Mouse (Mus musculus) right cerebral cortex, postnatal 10 days (tissue): ENCODE measurements around the gene Icam5.

Source experiments
- DNase-seq, 2 experiments: peaks; one replicate each; pipeline ENCODE4 v3.0.0; 2021; ENCODE audit warnings: low spot score in 2 of 2

The Icam5 gene

DNA sequence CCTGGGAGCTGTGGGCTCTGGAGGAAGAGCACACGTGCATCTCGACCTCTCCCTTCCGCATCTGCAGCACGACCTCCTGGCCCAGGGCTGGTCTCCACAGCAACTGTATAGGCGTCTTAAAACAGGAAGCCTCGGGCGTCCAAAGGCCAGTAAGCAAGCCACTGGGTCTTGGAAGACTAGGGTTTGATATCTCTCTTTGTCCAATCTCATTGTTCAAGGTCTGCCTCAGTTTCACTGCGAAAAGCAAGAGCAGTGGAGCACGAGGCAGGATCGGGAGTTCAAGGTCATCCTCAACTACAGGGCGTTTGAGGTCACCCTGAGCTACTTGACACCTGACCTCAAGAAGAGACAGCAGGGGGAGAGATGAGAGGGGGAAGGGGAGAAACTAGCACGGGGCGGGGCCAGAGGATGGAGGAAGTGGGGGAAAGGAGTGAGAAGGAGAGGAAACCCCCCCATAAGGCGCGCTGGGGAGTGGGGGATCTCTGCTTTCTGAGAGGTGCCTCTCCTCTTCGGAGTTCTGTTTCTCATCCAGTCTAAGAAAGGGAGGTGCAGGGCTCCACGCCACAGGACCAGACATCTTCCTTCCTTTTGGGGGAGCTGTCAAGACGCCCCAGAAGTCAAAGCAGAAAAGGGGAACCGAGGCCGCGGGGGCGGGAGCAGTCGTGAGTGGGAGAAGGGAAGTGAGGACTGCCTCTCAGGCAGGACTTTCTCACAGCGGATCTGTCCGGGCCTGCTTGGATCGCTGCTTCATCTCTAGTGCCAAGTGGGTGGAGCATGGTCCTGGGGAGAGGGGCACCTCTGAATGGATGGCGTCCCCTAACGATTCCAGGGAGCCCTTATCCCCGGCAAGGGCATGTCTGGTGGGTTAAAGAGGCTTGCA, 16.9 kb upstream of the Icam5 start:
- DNase-seq, result peak; percentile 75 to 78

DNA sequence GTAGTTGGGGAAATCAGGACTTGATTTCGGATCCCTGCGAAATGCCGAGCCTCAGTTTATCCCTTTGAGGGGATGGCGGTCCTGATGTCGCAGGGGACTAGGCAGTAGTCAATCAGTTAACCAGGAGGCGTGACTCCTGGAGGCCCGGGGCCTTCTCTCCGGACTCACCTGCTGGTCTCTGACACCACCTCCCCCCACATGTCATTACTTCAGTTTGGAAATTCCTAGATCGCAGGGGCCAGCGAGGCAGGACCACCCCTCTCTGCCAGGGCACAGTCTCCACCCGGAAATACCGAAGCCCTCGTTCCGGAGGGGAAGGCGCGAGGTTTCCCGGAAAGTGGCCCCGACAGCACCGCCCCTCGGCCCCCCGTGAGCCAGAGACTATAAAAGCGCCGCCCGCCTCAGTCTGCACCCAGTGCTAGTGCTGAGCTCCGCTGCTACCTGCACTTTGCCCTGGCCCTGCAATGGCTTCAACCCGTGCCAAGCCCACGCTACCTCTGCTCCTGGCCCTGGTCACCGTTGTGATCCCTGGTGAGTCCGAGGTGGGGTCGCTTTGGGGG, 16.2 kb upstream of the Icam5 start, which contains the start of gene Icam1:
Gene Icam1 (plus strand): TSS at position 415 of the 560 bp plus-strand sequence.
- peak in 1 of 2 experiments; percentile 68 for DNase-seq

DNA sequence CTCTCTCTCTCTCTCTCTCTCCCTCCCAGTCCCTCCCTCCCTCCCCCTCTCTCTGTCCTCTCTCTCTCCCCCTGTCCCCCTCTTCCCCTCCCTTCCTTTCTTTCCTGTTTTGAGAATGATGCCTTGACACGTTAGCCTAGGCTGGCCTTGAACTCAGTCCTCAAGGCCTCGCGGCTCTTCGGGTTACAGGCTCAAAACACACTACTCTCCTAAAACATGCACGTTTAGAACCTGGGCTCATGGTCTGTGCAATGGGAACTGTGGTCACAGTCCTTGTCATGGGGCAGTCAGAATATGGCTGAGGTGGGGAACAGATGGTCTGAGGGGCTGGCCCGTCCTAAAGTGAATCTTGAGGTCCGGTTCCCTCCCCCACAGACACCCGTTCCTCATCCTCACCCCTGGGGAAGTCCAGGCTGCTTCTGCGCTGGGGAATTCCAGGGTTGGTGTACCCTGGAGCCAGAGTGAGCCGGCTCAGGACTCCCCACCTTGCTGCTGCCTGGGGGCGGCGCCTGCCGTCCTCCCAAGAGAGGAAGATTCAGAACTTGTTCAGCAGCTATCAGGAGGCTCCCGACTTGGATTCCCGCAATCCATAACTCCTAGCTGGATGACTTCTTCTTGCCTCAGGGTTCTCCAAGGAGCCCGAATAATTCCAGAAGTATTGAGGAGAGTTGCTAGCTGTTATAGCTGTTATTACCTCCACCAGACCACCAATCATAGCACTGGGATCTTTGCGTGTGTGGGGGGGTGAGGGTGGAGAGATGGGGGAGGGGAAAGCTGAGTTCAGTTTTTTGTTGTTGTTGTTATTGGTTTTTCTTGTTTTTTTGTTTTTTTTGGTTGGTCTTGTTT, 15.3 kb upstream of the Icam5 start:
- no peak for DNase-seq

DNA sequence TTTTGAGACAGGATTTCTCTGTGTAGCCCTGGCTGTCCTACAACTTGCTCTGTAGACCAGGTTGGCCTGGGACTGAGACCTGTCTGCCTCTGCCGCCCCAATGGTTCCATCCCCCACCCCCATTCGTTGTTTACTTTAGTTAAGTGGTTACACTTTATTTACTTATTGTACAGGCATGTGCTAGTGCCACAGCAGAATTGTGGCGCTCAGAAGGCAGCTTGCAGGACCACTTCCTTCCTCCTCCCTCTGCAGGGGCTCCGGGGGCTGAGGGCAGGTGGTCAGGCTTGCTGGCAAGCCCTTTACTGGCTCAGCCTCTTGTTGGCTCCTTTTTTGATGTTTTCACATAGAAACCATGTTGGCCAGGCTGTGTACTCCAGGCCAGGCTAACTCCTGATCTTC, 14.7 kb upstream of the Icam5 start:
- DNase-seq, result no peak

DNA sequence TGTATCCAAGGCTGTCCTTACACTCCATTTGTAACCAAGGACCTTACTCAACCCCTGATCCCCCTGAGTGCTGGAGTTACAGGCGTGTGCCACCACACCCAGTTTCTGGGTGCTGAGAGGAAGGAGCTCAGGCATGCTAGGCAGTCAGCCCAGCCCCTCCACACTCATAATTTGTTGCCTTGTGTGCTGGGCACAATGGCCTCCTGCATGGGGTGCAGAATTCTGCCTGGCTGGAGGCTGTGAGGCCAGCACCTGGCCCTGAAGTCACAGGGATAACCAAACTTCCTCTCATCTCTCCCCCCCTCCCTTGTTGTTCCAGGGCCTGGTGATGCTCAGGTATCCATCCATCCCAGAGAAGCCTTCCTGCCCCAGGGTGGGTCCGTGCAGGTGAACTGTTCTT, 13.3 kb upstream of the Icam5 start:
- no peak for DNase-seq

DNA sequence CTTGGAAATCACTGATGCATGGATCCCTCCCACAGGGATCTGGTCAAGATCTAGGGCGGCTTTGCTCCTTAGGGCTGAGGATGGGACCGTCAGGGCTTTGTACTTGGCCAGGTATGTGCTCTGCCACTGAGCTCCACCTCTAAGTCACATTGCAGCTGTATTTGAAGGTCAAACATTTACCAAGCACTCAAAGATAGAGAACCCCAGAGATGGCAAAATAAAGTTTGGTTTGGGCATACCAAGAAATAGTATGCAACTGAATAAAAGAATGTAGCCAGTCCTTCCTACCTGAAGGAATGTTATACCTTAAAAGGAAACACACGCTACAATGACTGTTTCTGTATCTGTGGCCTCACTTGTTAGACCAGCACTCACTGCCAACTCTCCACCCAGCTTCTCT, 10.5 kb upstream of the Icam5 start:
- DNase-seq, result no peak

DNA sequence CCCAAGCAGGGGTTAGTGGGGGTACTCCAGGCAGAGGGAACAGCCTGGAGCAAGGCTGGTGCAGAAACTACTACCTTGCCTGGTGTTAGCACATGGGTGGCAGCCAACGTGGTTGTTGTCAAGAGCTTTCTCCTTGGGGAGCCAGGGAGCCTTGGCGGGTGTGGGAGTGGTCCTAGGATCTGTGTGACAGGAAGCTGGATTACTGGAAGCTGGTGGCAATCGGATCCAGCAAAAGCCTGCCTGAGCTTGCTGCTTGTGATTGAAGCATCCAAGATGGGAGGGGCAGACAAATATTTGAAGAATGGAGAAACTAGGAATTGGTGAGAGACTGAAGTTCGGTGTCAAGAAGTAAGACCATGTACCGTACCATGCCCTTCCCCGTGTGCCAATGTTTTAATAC, 9.6 kb upstream of the Icam5 start:
- DNase-seq, result no peak

DNA sequence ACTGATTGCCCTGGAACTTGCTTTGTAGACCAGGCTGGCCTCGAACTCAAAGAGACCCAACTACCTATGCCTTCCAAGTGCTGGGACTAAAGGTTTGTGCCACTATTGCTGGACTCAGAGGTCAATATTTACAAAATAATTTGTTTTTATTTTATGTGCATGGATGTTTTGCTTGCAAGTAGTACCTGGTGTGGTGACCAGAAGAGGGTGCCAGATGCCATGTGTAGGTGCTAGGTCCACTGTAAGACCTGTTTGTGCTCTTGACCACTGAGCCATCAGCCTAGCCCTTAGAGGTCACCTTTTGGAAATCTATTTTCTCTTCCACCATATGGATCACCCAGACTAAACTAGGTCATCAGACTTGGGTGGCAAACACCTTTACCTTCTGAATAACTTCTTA, 9.1 kb upstream of the Icam5 start:
- DNase-seq, result no peak

DNA sequence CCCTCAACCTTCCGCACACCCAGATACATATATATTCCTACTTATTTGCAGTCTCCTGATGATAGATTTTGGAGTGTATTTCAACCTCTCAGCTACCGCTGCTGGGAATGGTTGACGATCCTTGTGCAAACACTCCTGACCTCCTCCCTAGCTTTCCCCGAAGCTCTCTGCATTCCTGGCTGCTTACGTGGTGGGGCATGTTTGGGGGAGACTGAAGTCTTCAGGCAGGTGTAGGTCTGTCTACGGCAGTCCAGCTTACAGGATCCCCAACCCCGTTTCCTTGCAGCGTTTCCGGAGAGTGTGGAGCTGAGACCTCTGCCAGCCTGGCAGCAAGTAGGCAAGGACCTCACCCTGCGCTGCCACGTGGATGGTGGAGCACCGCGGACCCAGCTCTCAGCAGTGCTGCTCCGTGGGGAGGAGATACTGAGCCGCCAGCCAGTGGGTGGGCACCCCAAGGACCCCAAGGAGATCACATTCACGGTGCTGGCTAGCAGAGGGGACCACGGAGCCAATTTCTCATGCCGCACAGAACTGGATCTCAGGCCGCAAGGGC, 6.5 kb upstream of the Icam5 start:
- no peak for DNase-seq

DNA sequence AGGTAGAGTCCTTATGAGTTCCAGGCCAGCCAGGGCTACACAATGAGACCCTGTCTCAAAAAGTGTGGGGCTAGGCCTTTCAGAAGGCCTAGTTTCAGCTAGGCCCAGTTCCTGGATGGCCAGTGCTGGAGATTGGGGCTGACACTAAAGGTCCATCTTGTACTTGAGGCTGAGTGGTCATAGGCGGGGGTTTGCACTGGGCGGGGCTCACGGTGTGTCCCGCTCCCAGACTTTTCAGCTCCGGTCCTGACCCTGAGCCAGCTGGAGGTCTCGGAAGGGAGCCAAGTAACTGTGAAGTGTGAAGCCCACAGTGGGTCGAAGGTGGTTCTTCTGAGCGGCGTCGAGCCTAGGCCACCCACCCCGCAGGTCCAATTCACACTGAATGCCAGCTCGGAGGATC, 5.0 kb upstream of the Icam5 start:
- no peak for DNase-seq

DNA sequence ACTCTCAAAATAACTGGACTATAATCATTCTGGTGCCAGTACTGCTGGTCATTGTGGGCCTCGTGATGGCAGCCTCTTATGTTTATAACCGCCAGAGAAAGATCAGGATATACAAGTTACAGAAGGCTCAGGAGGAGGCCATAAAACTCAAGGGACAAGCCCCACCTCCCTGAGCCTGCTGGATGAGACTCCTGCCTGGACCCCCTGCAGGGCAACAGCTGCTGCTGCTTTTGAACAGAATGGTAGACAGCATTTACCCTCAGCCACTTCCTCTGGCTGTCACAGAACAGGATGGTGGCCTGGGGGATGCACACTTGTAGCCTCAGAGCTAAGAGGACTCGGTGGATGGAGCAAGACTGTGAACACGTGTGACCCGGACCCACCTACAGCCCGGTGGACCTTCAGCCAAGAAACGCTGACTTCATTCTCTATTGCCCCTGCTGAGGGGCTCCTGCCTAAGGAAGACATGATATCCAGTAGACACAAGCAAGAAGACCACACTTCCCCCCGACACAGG, 4.0 kb upstream of the Icam5 start:
- no peak for DNase-seq

DNA sequence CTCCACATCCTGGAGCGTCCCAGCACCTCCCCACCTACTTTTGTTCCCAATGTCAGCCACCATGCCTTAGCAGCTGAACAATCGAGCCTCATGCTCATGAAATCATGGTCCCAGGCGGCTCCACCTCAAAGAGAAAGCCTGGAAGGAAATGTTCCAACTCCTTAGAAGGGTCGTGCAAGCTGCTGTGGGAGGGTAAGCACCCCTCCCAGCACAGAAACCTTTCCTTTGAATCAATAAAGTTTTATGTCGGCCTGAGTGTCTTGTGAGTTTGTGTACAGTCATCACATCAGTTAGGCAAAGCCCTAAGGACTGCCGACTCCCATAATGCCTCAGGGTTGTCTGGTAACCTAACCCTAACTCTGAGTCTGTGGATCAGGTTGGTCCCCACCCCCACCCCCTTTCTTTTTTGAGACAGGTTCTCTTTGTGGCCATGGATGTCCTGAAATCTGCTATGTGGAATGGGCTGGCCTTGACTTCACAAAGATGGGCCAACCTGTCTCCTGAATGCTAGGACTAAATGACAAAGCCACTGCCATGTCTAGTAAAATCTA, 3.2 kb upstream of the Icam5 start:
- DNase-seq, result no peak

DNA sequence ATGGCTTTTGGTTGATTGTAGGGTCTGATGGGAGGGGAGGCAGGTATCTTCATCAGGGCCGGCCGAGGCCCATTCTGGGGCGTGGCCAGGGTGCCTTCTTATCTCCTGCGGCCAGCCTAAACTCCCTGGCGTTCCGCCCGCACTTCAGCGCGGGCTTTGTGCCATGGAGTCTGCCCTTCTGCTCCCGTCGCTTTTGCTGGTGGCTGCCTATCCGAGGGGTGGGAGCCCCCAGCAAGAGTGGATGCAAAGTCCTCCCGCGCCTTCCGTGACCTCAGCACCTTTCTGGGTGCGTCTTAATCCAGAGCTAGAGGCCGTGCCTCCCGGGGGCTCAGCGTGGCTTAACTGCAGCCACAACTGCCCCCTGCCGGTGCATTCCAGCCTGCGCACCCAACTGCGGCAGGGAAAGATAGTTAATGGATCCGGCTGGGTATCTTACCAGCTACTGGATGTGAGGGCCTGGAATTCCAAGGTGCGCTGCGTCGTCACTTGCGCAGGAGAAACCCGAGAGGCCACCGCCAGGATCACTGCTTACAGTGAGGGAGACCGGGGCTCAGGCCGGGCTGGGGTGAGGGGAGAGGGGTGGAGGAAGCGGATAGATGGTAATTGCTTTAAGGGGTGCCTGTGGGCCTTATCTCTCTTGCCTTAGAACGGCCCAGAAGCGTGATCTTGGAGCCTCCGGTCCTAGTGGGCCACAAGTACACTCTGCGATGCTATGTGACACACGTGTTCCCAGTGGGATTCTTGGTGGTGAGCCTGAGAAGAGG, 2.4 kb upstream of the Icam5 start, which contains the start of gene Icam4:
Gene Icam4 (plus strand): TSS at position 83 of the 764 bp plus-strand sequence.
- DNase-seq, result peak; percentile 81 to 85

DNA sequence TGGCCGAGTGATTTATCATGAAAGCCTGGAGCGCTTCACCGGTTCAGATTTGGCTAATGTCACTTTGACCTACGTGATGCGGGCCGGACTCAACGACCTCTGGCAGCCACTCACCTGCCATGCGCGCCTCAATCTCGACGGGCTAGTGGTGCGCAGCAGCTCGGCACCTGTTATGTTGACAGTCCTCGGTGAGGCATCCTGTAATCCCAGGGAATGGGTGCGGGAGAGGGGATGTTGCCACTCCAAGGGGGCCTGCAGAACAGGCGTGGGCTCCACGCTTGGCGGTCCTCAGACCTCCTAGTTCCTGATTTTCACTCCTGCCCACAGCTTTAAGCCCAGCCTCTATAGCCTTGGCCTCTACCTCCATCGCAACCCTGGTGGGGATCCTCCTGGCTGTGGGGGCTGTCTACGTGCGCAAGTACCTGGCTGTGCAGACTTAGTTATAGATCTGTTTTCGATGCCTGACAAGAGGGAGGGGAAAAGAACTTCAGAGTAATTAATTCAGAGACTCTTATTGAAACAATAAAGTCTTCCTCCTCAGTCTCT, 1.7 kb upstream of the Icam5 start:
- no peak for DNase-seq

DNA sequence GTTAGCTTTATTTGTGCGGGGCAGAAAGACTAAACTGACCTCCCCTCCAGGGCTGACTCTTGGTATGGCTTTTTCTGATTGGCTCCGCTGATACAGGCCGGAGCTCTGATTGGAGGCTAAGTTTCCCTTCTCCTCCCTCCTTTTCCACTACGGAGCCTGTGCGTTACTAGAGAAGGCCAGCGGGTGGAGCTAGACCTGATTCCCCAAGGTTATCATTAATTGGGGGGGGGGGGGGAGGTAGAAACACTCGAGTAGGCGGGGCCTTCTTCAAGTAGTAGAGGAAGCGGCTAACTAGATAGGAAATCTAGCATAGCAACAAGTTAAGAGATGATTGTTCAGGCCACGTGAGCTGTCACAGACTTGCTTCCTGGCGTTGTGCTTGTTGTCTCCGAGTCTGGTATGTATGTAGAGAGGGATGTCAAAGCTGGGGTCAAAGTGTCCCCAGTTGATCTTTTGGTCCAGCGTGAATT, 1.1 kb upstream of the Icam5 start:
- peak; percentile 91 to 92 for DNase-seq

DNA sequence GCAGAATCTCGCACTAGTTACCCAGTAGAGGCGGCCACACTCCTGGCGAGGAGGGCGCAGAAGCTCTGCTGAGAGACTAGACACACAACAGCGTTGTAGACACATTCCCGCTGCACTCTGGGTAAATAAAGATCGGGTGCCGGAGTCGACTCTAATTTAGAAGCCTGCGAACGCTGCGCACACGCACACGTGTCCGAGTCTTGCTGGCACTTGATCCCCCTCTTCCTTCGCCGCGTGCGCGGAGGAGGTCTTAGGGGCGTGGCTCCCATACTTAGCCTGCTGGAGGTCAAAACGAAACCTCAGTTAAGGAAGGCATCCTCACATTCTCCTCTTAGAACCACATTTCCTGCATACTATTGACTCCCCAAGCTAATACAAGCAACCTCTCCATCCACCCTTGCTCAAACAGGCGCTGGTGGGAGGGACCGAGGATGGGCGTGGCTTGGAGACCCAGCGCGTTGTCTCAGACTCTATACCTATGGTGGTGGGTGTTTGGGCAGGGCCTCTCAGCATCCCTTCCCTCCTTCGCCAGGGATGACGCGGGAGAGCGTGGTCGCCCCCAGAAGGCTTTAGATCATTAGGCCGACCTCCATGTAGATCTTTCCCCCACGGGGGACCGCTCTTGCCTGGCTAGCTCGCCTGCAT, 500 bp upstream of the Icam5 start:
- DNase-seq, result peak; percentile 87 to 92

DNA sequence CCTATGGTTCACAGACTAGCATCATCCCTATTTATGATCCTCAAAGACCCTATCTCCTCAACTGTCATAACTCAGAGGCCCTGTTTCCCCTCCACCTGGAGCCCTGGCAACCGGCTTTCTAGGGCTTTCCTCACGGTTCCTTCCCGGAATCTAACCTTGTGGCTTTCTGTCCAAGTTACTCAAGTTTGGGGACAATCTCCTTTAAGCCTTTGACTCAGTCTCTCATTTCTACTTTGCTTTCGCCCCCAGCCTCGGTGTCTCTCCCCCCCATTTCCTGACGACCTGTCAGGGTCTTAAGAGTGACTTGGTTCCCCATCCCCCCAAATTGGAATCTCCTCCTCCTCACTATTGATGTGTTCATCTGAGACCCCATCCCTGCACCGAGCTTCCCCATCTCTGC, 618 bp downstream of the Icam5 start:
- DNase-seq, result no peak

DNA sequence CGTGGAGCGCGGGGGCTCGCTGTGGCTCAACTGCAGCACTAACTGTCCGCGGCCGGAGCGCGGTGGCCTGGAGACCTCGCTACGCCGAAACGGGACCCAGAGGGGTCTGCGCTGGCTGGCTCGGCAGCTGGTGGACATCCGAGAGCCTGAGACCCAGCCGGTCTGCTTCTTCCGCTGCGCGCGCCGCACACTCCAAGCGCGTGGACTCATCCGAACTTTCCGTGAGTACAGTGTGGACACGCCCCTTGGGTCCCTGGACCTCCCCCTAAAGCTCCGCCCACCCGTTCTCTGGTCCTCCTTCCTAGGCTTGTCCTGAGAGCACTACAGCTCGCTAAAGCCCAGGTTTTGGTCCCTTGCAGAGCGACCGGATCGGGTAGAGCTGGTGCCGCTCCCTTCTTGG, 1.3 kb downstream of the Icam5 start:
- peak; percentile 78 to 82 for DNase-seq

DNA sequence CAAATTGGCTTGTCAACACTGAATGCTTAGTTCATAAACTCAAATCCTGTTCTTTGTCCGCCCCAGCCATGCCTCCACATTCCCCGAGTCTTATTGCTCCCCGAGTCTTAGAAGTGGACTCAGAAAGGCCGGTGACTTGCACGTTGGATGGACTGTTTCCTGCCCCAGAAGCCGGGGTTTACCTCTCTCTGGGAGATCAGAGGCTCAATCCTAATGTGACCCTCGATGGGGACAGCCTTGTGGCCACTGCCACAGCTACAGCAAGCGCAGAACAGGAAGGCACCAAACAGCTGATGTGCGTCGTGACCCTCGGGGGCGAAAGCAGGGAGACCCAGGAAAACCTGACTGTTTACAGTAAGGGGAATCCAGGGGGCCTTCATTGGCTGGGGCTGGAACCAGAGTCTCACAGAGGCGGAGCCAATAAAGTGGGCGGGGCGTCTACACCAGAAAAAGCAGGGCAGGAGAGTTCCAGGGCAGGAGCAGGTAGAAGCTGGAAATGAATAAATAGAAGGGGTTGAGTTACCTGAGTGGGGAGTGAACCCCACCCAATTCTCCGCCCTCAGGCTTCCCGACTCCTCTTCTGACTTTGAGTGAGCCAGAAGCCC, 2.7 kb downstream of the Icam5 start:
- no peak for DNase-seq
